Mouse (Mus musculus) stomach, embryonic 15.5 days (tissue): ENCODE results near the gene AL732309.1. TPM values are rescaled to one million over a fixed set of nuclear protein-coding genes. Genes with fewer than 3 reads are reported as not detected.

Experiments
- ATAC-seq: fragments of 200-750 bp; cut with Nextera tagmentation; 2 replicates; pipeline ENCODE4 v1.8.0; 2017; ENCODE audit warnings: low read depth, moderate number of reproducible peaks, moderate TSS enrichment; ENCODE audit not compliant: insufficient read depth, low FRiP score
- H3K27ac ChIP-seq: fragments of 300-500 bp; sonication (generic); 2 replicates; pipeline ENCODE4 v1.5.1; 2015; ENCODE audit warnings: mild to moderate bottlenecking, inconsistent platforms
- H3K27me3 ChIP-seq: fragments of 300-500 bp; sonication (generic); replicated peaks from 2 replicates; pipeline ENCODE4 v1.6.1; 2015; ENCODE audit warnings: inconsistent platforms
- H3K36me3 ChIP-seq: fragments of 300-500 bp; sonication (generic); 2 replicates; pipeline ENCODE4 v1.6.1; 2015; ENCODE audit warnings: inconsistent platforms
- H3K4me1 ChIP-seq: fragments of 300-500 bp; sonication (generic); 2 replicates; pipeline ENCODE4 v1.6.1; 2015; ENCODE audit warnings: inconsistent platforms
- H3K4me2 ChIP-seq: fragments of 300-500 bp; sonication (generic); 2 replicates; pipeline ENCODE4 v1.6.1; 2015; ENCODE audit warnings: mild to moderate bottlenecking, inconsistent platforms
- H3K4me3 ChIP-seq: fragments of 300-500 bp; sonication (generic); replicated peaks from 2 replicates; pipeline ENCODE4 v1.5.1; 2015; ENCODE audit warnings: inconsistent platforms
- H3K9ac ChIP-seq: fragments of 300-500 bp; sonication (generic); 2 replicates; pipeline ENCODE4 v1.6.1; 2015; ENCODE audit warnings: inconsistent platforms
- H3K9me3 ChIP-seq: fragments of 300-500 bp; sonication (generic); 2 replicates; pipeline ENCODE4 v1.6.1; 2016; ENCODE audit warnings: inconsistent platforms
- WGBS: fragments of 180-500 bp; shearing (Covaris S2); methylation state at CpG from one replicate; pipeline ENCODE4 v1.1.7; 2015; 5-methylcytosine and 5-hydroxymethylcytosine counted together
- polyA plus RNA-seq: library from polyadenylated mRNA; unstranded; fragments of >200 nt; fragmentation: Nextera tagmentation; extraction: Ambion mirVana; gene quantifications from 2 replicates; pipeline ENCODE4 v1.2.1, GENCODE M21; 2015

Gene AL732309.1
- polyA plus RNA-seq, 1 experiment from 2014 or later = 7.2 TPM

DNA sequence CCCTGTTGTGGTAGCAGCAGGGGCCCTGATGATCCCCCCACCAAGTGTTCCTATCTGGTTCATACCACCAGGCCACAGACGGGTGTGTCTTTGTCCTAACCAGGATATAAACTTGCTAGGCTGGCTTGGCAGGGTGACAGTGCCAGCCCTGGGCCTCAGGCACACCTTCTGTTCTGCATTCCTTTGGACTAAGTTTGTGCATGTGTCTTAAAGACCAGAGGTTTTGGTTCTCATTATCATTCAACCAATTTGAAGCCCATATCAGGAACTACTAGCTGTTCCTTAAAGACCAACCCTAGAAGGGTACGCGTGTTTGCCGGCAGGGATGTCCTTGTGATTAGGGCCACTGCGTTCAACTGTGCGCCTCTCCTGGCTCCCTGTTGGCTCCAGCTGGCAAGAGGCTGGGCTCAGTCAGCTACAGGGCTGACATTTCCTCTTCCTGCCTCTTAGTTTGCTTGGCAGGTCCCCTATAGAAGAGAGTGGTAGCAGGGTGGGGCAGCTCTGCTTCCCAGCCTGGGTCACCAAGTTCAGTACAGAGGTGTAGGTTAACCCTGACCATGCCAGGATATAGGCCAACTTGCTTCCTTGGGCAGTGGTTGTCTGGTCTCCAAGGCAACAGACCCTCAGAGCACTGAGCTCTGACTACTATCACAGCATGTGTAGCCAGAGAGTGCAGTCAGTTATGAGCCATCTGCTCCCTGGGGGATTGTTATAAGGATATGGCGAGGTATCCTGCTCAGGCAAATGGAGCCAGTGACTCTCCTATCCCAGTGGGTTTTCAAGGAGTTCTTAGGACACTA, 40.4 kb upstream of the AL732309.1 start:
- Histone ChIP-seq H3K27ac (peak overlapping the region; percentile 92), H3K9ac (no peak overlapping the region), H3K4me3 (no peak overlapping the region), H3K9me3 (no peaks in the 10 kb centered on the region), H3K27me3 (peaks cover 41% of the 10 kb centered on the region), H3K4me1 (peaks cover 34% of the 10 kb centered on the region), H3K4me2 (peak overlapping the region; percentile 24), H3K36me3 (peaks cover 29% of the 10 kb centered on the region)
- WGBS = 40% methylated on average over 7 of the region's 7 CpGs
- ATAC-seq = peak; percentile 73

DNA sequence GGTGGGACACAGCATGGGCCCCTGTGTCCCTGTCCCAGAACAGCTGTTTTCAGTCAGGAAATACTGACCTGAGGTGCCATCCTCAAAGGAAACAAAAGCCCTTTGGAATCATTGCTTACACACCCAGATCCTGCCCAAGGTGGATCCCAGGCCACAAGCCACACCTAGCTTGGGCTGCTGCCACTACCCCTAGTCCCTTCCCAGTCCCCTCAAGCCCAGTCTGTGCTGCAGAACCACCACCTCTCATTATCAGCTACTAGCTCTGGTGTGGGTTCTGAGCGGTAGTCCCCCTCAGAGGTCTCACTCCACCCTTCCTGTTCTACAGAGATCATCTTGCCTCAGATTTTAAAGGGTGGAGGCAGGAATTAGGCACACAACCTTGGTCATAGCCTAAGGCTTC, 39.7 kb upstream of the AL732309.1 start:
- H3K36me3 ChIP-seq = peaks cover 32% of the 10 kb centered on the region
- H3K9ac ChIP-seq = no peak overlapping the region
- no peak overlapping the region for H3K4me3 ChIP-seq
- H3K4me1 ChIP-seq = peaks cover 27% of the 10 kb centered on the region
- peaks cover 34% of the 10 kb centered on the region for H3K27me3 ChIP-seq
- 45% methylated on average over 1 of the region's 1 CpGs for WGBS
- ATAC-seq = peak; percentile 25; the same call in 1 of the 2 replicates
- no peaks in the 10 kb centered on the region for H3K9me3 ChIP-seq
- H3K27ac ChIP-seq = peak overlapping the region; percentile 92
- H3K4me2 ChIP-seq = peak overlapping the region; percentile 3; the same call in 1 of the 2 replicates

DNA sequence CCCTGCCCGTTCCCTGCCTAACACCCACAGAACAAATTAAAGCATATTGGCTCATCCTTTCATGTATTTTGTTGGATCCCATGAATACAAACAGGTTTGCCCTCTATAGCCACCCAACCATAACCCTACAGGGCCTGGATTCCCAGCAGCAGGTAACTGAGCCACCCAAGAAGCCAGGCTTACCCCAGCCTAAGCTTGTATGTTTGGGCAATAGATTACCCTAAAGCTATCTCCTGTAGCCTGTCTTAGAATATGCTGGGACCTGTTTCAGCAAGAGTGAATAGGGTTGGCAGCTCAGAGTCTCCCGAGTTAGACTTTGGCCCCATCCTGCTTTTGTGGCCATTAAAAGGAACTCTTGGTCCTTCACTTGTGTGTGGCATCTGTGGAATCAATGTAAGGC, 38.9 kb upstream of the AL732309.1 start:
- H3K9ac ChIP-seq = no peak overlapping the region
- 90% methylated on average over 2 of the region's 2 CpGs for WGBS
- no peak overlapping the region for H3K4me2 ChIP-seq
- H3K36me3 ChIP-seq = peaks cover 39% of the 10 kb centered on the region
- no peak for ATAC-seq
- no peak overlapping the region for H3K4me3 ChIP-seq
- H3K27ac ChIP-seq = peak overlapping the region; percentile 92
- H3K9me3 ChIP-seq = no peaks in the 10 kb centered on the region
- H3K27me3 ChIP-seq = peaks cover 26% of the 10 kb centered on the region
- H3K4me1 ChIP-seq = peaks cover 21% of the 10 kb centered on the region; the same call in 1 of the 2 replicates

DNA sequence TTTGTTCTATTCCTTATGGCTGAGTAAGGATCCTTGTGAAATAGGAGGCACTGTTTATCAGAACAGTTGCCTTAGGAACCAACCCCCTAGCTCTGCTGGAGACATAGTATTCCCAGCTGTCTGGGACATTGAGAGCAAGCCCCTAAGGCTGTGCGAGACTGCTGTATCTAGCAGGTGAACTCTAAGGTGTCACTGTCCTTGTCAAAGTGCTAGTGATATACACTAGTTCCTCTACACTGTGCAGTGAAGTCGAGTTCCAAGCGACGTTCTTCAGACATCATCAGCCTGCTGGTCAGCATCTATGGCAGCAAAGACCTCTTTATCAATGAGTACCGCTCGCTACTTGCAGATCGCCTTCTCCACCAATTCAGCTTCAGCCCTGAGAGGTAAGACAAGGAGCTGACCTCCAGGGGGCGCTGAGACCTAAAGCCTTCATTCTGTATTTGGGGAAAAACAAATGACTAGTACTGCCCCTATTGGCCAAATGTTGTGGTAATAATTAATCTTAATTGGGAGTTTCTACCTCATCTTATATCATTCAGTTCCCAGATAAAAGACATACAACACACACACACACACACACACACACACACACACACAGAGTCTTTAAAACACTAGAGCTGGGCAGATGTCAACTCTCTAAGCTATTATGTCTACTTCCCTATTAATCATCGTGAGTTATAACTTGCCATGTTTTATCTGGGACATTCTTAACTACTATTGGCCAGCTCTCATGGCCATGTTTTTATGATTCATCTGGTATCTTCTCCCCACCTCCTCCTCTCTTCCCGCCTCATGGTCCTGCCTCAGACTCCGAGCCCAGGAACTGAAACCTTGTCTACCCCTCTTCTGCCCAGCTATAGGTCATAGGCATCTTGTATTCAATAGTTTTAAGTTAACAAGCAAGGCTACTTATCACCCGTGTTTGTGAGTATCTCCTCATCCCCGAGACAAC, 32.5 kb upstream of the AL732309.1 start:
- WGBS = 59% methylated on average over 13 of the region's 13 CpGs
- Histone ChIP-seq H3K4me3 (no peak overlapping the region), H3K4me2 (no peak overlapping the region), H3K36me3 (peaks cover 72% of the 10 kb centered on the region), H3K27ac (no peak overlapping the region), H3K9me3 (no peaks in the 10 kb centered on the region), H3K27me3 (no peaks in the 10 kb centered on the region), H3K9ac (no peak overlapping the region), H3K4me1 (no peaks in the 10 kb centered on the region)
- no peak; the same call in 1 of the 2 replicates for ATAC-seq

DNA sequence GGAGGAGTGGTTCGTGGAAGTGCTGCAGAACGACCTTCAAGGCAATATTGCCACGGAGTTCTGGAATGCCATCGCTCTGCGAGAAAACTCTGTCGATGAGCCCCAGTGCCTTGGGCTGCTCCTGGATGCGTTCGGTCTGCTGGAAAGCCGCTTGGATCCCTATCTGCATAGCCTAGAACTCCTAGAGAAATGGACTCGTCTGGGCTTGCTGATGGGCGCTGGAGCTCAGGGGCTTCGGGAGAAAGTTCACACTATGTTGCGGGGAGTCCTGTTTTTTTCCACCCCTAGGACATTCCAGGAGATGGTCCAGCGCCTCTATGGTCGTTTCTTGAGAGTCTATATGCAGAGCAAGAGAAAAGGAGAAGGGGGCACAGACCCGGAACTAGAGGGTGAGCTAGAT, 26.3 kb upstream of the AL732309.1 start:
- Histone ChIP-seq H3K4me2 (peak overlapping the region; percentile 91), H3K27ac (peak overlapping the region; percentile 55), H3K36me3 (peaks cover 54% of the 10 kb centered on the region), H3K9ac (peak overlapping the region; percentile 84), H3K27me3 (no peaks in the 10 kb centered on the region), H3K9me3 (no peaks in the 10 kb centered on the region), H3K4me1 (peaks cover 28% of the 10 kb centered on the region), H3K4me3 (peak overlapping the region; percentile 96)
- WGBS = 34% methylated on average over 16 of the region's 16 CpGs
- no peak for ATAC-seq

DNA sequence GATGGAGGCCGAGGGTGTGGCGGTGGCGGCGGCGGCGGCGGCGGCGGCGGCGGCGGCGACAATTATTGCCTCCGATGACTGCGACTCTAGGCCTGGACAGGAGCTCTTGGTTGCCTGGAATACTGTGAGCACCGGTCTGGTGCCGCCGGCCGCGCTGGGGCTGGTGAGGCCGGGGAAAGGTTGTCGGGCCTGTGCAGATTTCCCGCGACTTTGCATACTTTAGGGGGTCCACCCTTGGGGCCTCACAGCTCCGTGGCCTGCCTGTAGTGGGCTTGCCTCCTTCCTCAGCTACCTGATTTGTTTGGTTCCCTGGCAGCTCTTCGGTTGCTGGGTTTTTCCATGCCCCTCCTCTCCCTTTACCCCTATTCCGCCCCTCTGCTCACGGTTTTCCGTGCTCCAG, 25.9 kb upstream of the AL732309.1 start:
- Histone ChIP-seq H3K36me3 (peaks cover 49% of the 10 kb centered on the region), H3K27ac (peak overlapping the region; percentile 55), H3K9ac (peak overlapping the region; percentile 84), H3K9me3 (no peaks in the 10 kb centered on the region), H3K4me1 (peaks cover 30% of the 10 kb centered on the region), H3K27me3 (no peaks in the 10 kb centered on the region), H3K4me2 (peak overlapping the region; percentile 91), H3K4me3 (peak overlapping the region; percentile 96)
- peak; percentile 27; the same call in 1 of the 2 replicates for ATAC-seq
- 0% methylated on average over 29 of the region's 29 CpGs for WGBS

DNA sequence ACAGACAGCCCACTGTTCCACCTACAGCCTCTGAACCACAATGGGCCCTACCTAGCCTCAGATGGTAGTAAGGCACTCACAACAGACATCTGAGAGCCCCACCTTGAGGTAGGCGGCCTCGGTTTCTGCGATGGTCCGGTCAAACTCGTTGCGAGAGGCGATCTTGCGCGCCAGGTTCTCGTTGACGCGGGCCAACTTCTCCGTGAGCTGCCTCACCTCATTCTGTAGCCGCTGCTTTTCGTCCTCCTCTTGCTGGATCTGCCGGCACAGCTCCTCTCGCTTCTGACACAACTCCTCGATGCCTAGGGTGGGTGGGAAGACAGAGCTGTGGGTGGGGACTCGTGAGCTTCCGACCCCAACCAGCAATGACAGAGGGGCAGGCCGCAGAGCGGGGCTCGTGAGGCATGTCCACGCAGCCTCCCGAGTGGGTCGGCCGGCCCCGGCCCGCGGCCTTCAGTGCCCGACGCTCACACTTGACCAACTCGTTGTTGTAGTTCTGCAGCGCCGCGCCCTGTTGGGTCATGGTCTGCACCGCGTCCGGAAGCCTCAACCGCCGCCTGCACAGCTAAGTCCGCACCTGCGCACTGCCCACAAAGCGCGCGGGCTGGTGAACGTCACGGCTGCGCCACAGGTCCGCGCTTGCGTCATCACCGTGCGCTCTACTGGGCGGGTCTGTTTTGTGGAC, 25.3 kb upstream of the AL732309.1 start, which contains the start of the genes Ssna1 and Anapc2:
TSS of gene Ssna1 (minus strand) at position 612 of the 685 bp plus-strand sequence.
TSS of gene Anapc2 (plus strand) at position 652 of the 685 bp plus-strand sequence.
- Histone ChIP-seq H3K36me3 (peaks cover 46% of the 10 kb centered on the region), H3K9me3 (no peaks in the 10 kb centered on the region), H3K4me1 (peaks cover 36% of the 10 kb centered on the region), H3K9ac (peak within 1 kb of the TSS; percentile 84), H3K4me2 (peak within 1 kb of the TSS; percentile 91), H3K27me3 (no peaks in the 10 kb centered on the region), H3K27ac (peak within 1 kb of the TSS; percentile 92), H3K4me3 (peak within 1 kb of the TSS; percentile 96)
- ATAC-seq = peak; percentile 96
- under 1% methylated on average over 53 of the region's 55 CpGs for WGBS

DNA sequence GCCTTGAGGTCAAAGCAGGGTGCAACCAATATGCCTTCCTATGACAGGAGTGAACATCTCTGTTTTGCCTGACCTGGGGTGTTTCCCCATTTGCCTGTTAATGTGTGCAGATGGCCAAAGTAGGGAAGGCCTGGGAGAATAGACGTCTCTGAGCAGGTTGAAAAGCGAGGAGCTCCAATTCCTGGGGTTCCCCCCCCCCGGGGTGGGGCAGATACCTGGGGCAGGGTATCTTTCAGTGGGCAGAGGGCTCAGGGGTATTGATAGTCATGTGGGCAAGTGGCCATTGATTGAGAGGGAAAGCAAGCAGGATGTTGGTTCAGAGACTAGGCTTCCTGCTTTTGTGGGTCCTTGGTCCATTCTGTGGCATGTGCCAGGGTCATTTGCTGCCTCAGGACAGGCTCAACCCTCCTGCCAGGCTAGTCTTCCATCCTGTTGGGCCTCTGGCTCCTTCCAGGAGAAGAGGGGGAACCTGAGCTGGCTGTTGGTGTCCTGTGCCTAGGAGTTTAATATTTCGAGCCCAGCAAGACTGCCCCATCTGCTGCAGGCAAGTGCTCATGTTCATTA, 21.2 kb upstream of the AL732309.1 start:
- Histone ChIP-seq H3K27ac (no peak overlapping the region), H3K4me2 (peak overlapping the region; percentile 84; the same call in 1 of the 2 replicates), H3K27me3 (peaks cover 5% of the 10 kb centered on the region; the same call in 1 of the 2 replicates), H3K36me3 (peaks cover 17% of the 10 kb centered on the region; the same call in 1 of the 2 replicates), H3K9ac (no peak overlapping the region), H3K4me3 (no peak overlapping the region), H3K9me3 (no peaks in the 10 kb centered on the region), H3K4me1 (peaks cover 58% of the 10 kb centered on the region)
- ATAC-seq = no peak
- WGBS = 73% methylated on average over 4 of the region's 4 CpGs

DNA sequence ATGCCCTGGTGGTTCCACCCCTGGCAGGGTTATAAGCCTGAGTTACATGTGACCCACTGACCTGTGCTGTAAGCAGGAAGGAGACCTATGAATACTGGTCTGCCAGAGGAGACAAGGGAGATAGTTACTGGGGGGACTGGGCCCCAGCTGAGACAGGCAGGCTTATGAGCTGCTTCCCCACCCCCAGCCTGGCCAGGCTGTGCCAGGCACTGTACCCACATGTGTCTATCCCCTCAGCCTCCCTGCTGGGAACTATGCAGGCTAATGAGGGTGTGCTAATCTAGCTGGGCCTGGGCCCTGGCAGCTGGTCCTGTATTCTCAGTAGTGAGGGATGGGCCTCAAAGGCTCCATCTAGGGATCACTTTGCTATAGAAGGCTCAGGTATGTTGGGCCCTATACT, 20.6 kb upstream of the AL732309.1 start:
- no peak overlapping the region for H3K9ac ChIP-seq
- peaks cover 17% of the 10 kb centered on the region; the same call in 1 of the 2 replicates for H3K36me3 ChIP-seq
- H3K4me1 ChIP-seq = peaks cover 57% of the 10 kb centered on the region
- H3K4me2 ChIP-seq = peak overlapping the region; percentile 84
- H3K27me3 ChIP-seq = peaks cover 5% of the 10 kb centered on the region; the same call in 1 of the 2 replicates
- ATAC-seq = no peak
- no peak overlapping the region; the same call in 1 of the 2 replicates for H3K4me3 ChIP-seq
- H3K27ac ChIP-seq = peak overlapping the region; percentile 86
- H3K9me3 ChIP-seq = no peaks in the 10 kb centered on the region

DNA sequence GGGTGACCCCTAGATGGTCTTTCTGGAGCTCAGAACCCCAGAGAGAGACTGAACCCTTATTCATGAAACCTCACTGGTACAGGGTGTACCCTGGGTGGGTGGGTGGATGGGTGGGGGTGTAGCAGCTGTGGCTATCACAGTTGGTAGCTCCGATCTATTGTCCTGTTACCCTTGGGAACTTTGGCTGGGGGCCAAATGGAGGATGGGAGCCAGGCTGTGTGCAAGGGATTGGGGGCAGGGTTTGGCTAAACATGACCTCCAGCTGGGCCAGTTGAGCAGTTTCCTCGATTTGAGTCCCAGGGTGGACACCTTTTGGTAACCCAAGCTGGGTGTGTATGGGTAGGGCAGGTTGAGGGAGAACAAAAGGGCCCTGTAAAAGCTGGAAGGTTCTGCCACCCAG, 20.1 kb upstream of the AL732309.1 start:
- ATAC-seq = no peak
- peaks cover 56% of the 10 kb centered on the region for H3K4me1 ChIP-seq
- peaks cover 5% of the 10 kb centered on the region; the same call in 1 of the 2 replicates for H3K27me3 ChIP-seq

More for the DNA sequence above, 20.1 kb upstream of the AL732309.1 start:
- Histone ChIP-seq H3K4me2 (peak overlapping the region; percentile 84), H3K4me3 (peak overlapping the region; percentile 74; the same call in 1 of the 2 replicates), H3K9me3 (no peaks in the 10 kb centered on the region), H3K36me3 (peaks cover 17% of the 10 kb centered on the region; the same call in 1 of the 2 replicates), H3K9ac (no peak overlapping the region), H3K27ac (peak overlapping the region; percentile 86)
- 23% methylated on average over 2 of the region's 2 CpGs for WGBS
